38 mouse cellular contexts compared by ENCODE assay signal in genomic region chr1:161375866-161376265, GRCm38 (mm10). TPM values are rescaled to one million over a fixed set of nuclear protein-coding genes. Genes with fewer than 3 reads are reported as not detected.
"Had no signal": no experiment of that assay in that cellular context is flagged by ENCODE, and none has a peak within 500 bp of the region (broad histone marks: within the 10 kb centered on the region; RNA-seq: fewer than 3 reads in every experiment).

No protein-coding gene starts in this region.

- ATAC-seq: hindbrain, postnatal 0 days; intestine, embryonic 16.5 days had no signal

- H3K27me3 ChIP-seq: heart, embryonic 13.5 days; heart, embryonic 15.5 days; hindbrain, embryonic 13.5 days; hindbrain, embryonic 15.5 days; kidney, embryonic 15.5 days; limb, embryonic 13.5 days; limb, embryonic 15.5 days; liver, embryonic 13.5 days; liver, embryonic 15.5 days had no signal

- H3K4me3 ChIP-seq: heart, adult 2 months; heart, embryonic 13.5 days; heart, embryonic 15.5 days; hindbrain, embryonic 13.5 days; hindbrain, embryonic 15.5 days; kidney, embryonic 15.5 days; limb, embryonic 13.5 days; limb, embryonic 15.5 days; liver, embryonic 13.5 days; liver, embryonic 15.5 days had no signal

- H3K9ac ChIP-seq: heart, embryonic 13.5 days; heart, embryonic 15.5 days; hindbrain, embryonic 13.5 days; hindbrain, embryonic 15.5 days; kidney, embryonic 15.5 days; limb, embryonic 13.5 days; limb, embryonic 15.5 days; liver, embryonic 13.5 days; liver, embryonic 15.5 days had no signal

- H3K4me1 ChIP-seq: heart, embryonic 13.5 days; heart, embryonic 15.5 days; liver, embryonic 13.5 days; liver, embryonic 15.5 days had no signal

- DNase-seq: gastrocnemius, postnatal 14 days; gastrocnemius, postnatal 36 days; heart, adult 11 months; heart, adult 2 months; heart, postnatal 14 days; heart, postnatal 36 days; kidney, adult 11 months; kidney, adult 2 months; kidney, adult 9 months; kidney, postnatal 14 days; kidney, postnatal 36 days; layer of hippocampus, postnatal 36 days; left cerebral cortex, postnatal 4 days; liver, embryonic 13.5 days had no signal

- H3K36me3 ChIP-seq: heart, embryonic 13.5 days; heart, embryonic 15.5 days; hindbrain, embryonic 13.5 days; hindbrain, embryonic 15.5 days; kidney, embryonic 15.5 days; limb, embryonic 13.5 days; limb, embryonic 15.5 days; liver, embryonic 13.5 days; liver, embryonic 15.5 days had no signal

- H3K27ac ChIP-seq: heart, adult 2 months; heart, embryonic 13.5 days; heart, embryonic 15.5 days; hindbrain, embryonic 13.5 days; hindbrain, embryonic 15.5 days; hindbrain, postnatal 0 days; kidney, embryonic 15.5 days; kidney, postnatal 0 days; limb, embryonic 13.5 days; limb, embryonic 15.5 days; liver, embryonic 13.5 days; liver, embryonic 15.5 days had no signal

- H3K9me3 ChIP-seq: heart, embryonic 13.5 days; heart, embryonic 15.5 days; hindbrain, embryonic 13.5 days; hindbrain, embryonic 15.5 days; kidney, embryonic 15.5 days; limb, embryonic 13.5 days; limb, embryonic 15.5 days; liver, embryonic 13.5 days; liver, embryonic 15.5 days had no signal

- H3K4me2 ChIP-seq: heart, embryonic 11.5 days; heart, embryonic 13.5 days; heart, embryonic 15.5 days; hindbrain, embryonic 13.5 days; hindbrain, embryonic 15.5 days; kidney, embryonic 15.5 days; limb, embryonic 13.5 days; limb, embryonic 15.5 days; liver, embryonic 11.5 days; liver, embryonic 13.5 days; liver, embryonic 15.5 days had no signal

RNA-seq across cellular contexts. Expression of gene Tnfsf4, which starts 19.3 kb away (rescaled TPM):
- total RNA-seq: gastrocnemius, adult 18-20 months; gastrocnemius, adult 8-10 months; gastrocnemius, postnatal 14 days; gastrocnemius, postnatal 36 days; heart, adult 2 months; heart, postnatal 14 days; heart, postnatal 36 days; hindbrain, postnatal 0 days; layer of hippocampus, adult 18-20 months; layer of hippocampus, postnatal 14 days; layer of hippocampus, postnatal 36 days; left cerebral cortex, adult 18-20 months; left cerebral cortex, adult 8-10 months; left cerebral cortex, postnatal 10 days; left cerebral cortex, postnatal 25 days; left cerebral cortex, postnatal 4 days had no signal
- polyA plus RNA-seq: heart, adult 2 months; heart, embryonic 11.5 days; heart, embryonic 13.5 days; hindbrain, embryonic 11.5 days; hindbrain, embryonic 13.5 days; hindbrain, embryonic 15.5 days; hindbrain, postnatal 0 days; intestine, embryonic 14.5 days; intestine, embryonic 16.5 days; kidney, adult 2 months; large intestine, adult 2 months; limb, embryonic 13.5 days; liver, embryonic 11.5 days; liver, embryonic 15.5 days had no signal
